Mouse (Mus musculus) hindbrain, embryonic 14.5 days (tissue): ENCODE measurements at regions not wholly inside any gene's neighbourhood (a gene's known extent, or its start where the extent isn't known, plus 50 kb on each side); places are given as distances from the start of the nearest gene placed in this dataset.

ENCODE experiments used
- ATAC-seq: fragments of 200-750 bp; cut with Nextera tagmentation; 2 replicates; pipeline ENCODE4 v1.8.0; 2017; ENCODE audit warnings: moderate number of reproducible peaks, mild to moderate bottlenecking, moderate TSS enrichment, moderate library complexity; ENCODE audit not compliant: low FRiP score
- DNase-seq: peaks from one replicate; pipeline ENCODE4 v3.0.0-alpha.2; 2015; ENCODE audit warnings: low spot score
- H3K27ac ChIP-seq: fragments of 300-500 bp; sonication (generic); 2 replicates; pipeline ENCODE4 v1.5.1; 2014; ENCODE audit warnings: mild to moderate bottlenecking, moderate library complexity
- H3K27me3 ChIP-seq: fragments of 300-500 bp; sonication (generic); 2 replicates; pipeline ENCODE4 v1.6.1; 2014; ENCODE audit warnings: mild to moderate bottlenecking, low read length, mixed read lengths; ENCODE audit not compliant: control insufficient read depth, insufficient read depth
- H3K36me3 ChIP-seq: fragments of 300-500 bp; sonication (generic); replicated peaks from 2 replicates; pipeline ENCODE4 v1.6.1; 2014; ENCODE audit not compliant: control insufficient read depth, insufficient read depth
- H3K4me1 ChIP-seq: fragments of 300-500 bp; sonication (generic); replicated peaks from 2 replicates; pipeline ENCODE4 v1.6.1; 2014; ENCODE audit warnings: antibody characterized with exemption, low read length, mixed read lengths; ENCODE audit not compliant: control insufficient read depth, insufficient read depth
- H3K4me2 ChIP-seq: fragments of 300-500 bp; sonication (generic); replicated peaks from 2 replicates; pipeline ENCODE4 v1.6.1; 2014; ENCODE audit warnings: mild to moderate bottlenecking, moderate library complexity
- H3K4me3 ChIP-seq: fragments of 300-500 bp; sonication (generic); replicated peaks from 2 replicates; pipeline ENCODE4 v1.5.1; 2014; ENCODE audit warnings: mild to moderate bottlenecking, low read length
- H3K9ac ChIP-seq: fragments of 300-500 bp; sonication (generic); 2 replicates; pipeline ENCODE4 v1.6.1; 2014
- H3K9me3 ChIP-seq: fragments of 300-500 bp; sonication (generic); 2 replicates; pipeline ENCODE4 v1.6.1; 2016; ENCODE audit warnings: low read length; ENCODE audit not compliant: control insufficient read depth
- WGBS: fragments of 180-500 bp; shearing (Covaris S2); extraction: QIAGEN DNeasy Blood & Tissue Kit; methylation state at CpG from one replicate; pipeline ENCODE4 v1.1.7; 2014; 5-methylcytosine and 5-hydroxymethylcytosine counted together

- 87% methylated on average over 3 of the region's 3 CpGs for WGBS
Measured at GRCm38 (mm10) chr13:11490766-11491165, 616.0 kb downstream of the Ryr2 start.

GRCm38 (mm10) chr13:11483142-11483541 is 623.6 kb downstream of the Ryr2 start:
- Histone ChIP-seq H3K9me3 (no peaks in the 10 kb centered on the region), H3K4me1 (no peaks in the 10 kb centered on the region), H3K4me2 (no peak overlapping the region), H3K27ac (no peak overlapping the region), H3K4me3 (no peak overlapping the region), H3K9ac (no peak overlapping the region), H3K36me3 (no peaks in the 10 kb centered on the region), H3K27me3 (no peaks in the 10 kb centered on the region)
- no peak for ATAC-seq
- DNase-seq: no peak
- 82% methylated on average over 1 of the region's 1 CpGs for WGBS

More at GRCm38 (mm10) chr13:11490766-11491165, 616.0 kb downstream of the Ryr2 start:
- no peaks in the 10 kb centered on the region for H3K27me3 ChIP-seq
- ATAC-seq (no peak), DNase-seq (no peak)
- no peak overlapping the region for H3K4me3 ChIP-seq
- H3K4me2 ChIP-seq: no peak overlapping the region
- H3K9ac ChIP-seq: no peak overlapping the region
- H3K9me3 ChIP-seq: no peaks in the 10 kb centered on the region
- H3K27ac ChIP-seq: no peak overlapping the region
- no peaks in the 10 kb centered on the region for H3K4me1 ChIP-seq
- no peaks in the 10 kb centered on the region for H3K36me3 ChIP-seq

DNA sequence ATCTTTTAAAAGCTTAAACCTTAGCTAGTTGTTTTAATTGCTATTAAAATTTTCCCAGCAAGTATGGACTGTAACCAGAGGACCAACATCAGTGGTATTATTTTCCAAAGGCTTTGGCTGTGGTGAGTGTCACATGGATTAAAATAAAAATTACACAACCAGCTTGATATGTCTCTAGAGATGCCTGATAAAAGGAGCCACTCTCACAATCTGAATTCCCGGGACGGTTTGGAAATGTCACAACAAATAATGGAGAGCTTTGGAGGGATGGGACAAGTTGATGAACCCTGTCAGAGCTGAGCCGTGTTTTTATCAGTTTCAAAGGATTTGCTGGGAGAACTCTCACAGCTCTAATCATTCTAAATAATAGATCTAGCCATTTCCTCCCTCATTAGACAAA is 624.0 kb downstream of the Ryr2 start:
- Histone ChIP-seq H3K27ac (no peak overlapping the region), H3K4me1 (no peaks in the 10 kb centered on the region), H3K27me3 (no peaks in the 10 kb centered on the region), H3K4me3 (no peak overlapping the region), H3K36me3 (no peaks in the 10 kb centered on the region), H3K4me2 (no peak overlapping the region), H3K9ac (no peak overlapping the region), H3K9me3 (no peaks in the 10 kb centered on the region)
- no peak for DNase-seq
- WGBS: 51% methylated on average over 3 of the region's 3 CpGs
- ATAC-seq: no peak

- Histone ChIP-seq H3K4me2 (no peak overlapping the region), H3K4me3 (no peak overlapping the region), H3K4me1 (no peaks in the 10 kb centered on the region), H3K27me3 (no peaks in the 10 kb centered on the region), H3K36me3 (no peaks in the 10 kb centered on the region), H3K9me3 (no peaks in the 10 kb centered on the region), H3K27ac (no peak overlapping the region), H3K9ac (no peak overlapping the region)
- DNase-seq (no peak), ATAC-seq (no peak)
- 90% methylated on average over 2 of the region's 2 CpGs for WGBS
Measured at GRCm38 (mm10) chr13:11460251-11460650, 646.5 kb downstream of the Ryr2 start.

DNA sequence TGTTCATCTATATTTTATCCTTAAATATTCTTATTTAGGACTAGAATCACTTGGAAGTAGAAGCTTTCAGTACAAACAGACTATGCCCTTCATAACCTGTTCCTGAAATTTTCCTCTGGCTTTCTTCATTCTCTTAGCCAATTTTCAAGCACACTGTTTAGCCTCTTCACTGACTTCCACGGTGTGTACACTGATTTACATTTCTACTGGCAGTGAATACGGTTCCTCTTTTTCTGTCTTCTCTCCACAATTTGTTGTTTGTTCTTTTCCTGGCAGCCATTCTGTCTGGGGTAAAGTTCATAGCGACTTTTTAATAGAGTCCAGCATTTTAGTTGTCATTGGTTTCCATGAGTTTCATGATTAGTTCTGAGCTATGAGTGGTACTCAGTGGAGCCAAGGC is 651.6 kb downstream of the Ryr2 start:
- WGBS: 81% methylated on average over 3 of the region's 3 CpGs
- no peaks in the 10 kb centered on the region for H3K9me3 ChIP-seq
- H3K4me1 ChIP-seq: no peaks in the 10 kb centered on the region
- no peak overlapping the region for H3K9ac ChIP-seq
- DNase-seq (no peak), ATAC-seq (no peak)
- no peak overlapping the region for H3K27ac ChIP-seq
- no peak overlapping the region for H3K4me3 ChIP-seq
- H3K4me2 ChIP-seq: no peak overlapping the region
- no peaks in the 10 kb centered on the region for H3K36me3 ChIP-seq
- H3K27me3 ChIP-seq: no peaks in the 10 kb centered on the region

GRCm38 (mm10) chr13:11452448-11452847 is 654.3 kb downstream of the Ryr2 start:
- Histone ChIP-seq H3K4me3 (no peak overlapping the region), H3K4me1 (no peaks in the 10 kb centered on the region), H3K36me3 (no peaks in the 10 kb centered on the region), H3K9me3 (no peaks in the 10 kb centered on the region), H3K9ac (no peak overlapping the region), H3K27me3 (no peaks in the 10 kb centered on the region), H3K27ac (no peak overlapping the region), H3K4me2 (no peak overlapping the region)
- no peak for ATAC-seq
- DNase-seq: no peak
- WGBS: 85% methylated on average over 2 of the region's 2 CpGs

DNA sequence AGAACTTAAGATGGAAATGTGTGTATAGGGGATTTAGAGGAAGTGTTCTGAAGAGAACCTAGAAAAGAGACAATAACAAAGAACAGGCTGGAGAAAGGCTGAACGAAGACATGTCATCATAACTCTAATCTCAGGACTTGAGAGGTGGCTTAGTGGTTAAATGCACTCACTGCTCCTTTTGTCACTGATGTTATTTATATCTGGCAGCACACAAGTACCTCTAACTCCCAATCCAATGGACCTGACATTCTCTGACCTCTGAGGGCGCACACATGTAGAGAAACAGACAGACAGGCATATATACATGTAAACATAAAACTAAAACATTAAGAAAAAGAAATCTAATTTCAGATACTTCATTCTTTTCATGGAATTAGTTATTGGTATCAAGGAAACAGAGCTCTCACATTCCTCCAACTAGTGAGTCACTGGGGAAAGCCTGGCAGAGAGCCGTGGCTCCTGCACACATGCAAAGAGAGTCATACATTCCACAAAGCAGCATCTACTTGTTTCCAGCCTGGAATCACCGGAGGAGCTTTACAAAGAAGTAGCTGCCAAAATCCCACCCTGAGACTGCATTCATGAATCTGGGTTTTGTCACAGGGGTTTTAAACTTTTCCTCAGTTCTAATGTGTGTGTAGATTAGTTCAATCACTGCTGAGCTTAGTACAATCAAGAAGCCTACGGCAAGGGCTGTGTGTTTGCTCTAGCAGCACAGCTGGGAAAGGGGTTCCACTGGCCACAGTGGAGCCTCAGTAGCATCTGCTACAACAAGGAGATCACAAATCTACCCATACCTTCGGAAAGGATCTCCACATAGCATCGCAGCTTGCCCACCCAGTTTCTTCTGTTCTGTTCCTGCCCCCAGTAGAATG is 674.0 kb downstream of the Ryr2 start:
- Histone ChIP-seq H3K27me3 (no peaks in the 10 kb centered on the region), H3K9me3 (no peaks in the 10 kb centered on the region), H3K4me3 (no peak overlapping the region), H3K36me3 (no peaks in the 10 kb centered on the region), H3K4me2 (no peak overlapping the region), H3K9ac (no peak overlapping the region), H3K27ac (no peak overlapping the region), H3K4me1 (no peaks in the 10 kb centered on the region)
- WGBS: 83% methylated on average over 7 of the region's 7 CpGs
- DNase-seq (no peak), ATAC-seq (no peak)

DNA sequence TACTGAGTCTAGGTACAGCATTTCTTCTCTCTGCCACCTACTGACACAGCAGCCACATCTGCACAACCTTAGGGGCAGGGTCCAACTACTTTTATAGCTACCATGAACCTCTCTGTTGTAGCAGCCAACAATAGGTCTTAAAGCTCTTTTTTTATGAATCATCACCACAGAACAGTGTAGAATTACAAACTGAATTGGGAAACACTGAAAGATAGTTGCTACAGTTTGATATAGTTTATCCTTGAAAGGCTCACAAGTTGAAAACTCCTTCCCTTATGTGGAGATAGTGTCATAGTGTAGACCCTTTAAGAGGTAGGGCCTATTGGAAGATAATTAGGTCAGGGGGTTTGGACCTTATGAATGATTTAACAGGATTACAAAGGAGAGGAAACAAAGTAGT is 679.9 kb downstream of the Ryr2 start:
- Histone ChIP-seq H3K9ac (no peak overlapping the region), H3K9me3 (no peaks in the 10 kb centered on the region), H3K4me2 (no peak overlapping the region), H3K4me3 (no peak overlapping the region), H3K27ac (no peak overlapping the region), H3K36me3 (no peaks in the 10 kb centered on the region), H3K4me1 (no peaks in the 10 kb centered on the region), H3K27me3 (no peaks in the 10 kb centered on the region)
- ATAC-seq: no peak
- DNase-seq: no peak

DNA sequence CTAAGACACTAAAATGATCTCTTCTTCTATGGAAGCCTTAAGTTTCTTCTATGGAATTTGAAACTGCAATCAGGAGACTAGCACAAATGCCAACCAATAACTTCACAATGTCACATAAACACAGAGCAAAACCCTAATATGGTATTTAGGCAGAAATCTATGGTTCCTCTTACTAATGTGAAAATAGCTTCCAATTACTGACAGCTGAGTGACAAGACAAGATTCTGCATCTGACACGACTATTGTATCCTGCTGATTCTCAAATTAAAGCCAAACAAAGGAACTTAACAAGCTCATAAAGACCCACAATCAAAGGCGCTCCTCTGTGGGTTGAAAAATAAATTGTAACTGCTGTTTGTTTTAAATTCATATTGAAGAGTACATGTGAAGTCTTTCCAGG is 714.7 kb downstream of the Ryr2 start:
- H3K27me3 ChIP-seq: no peaks in the 10 kb centered on the region
- ATAC-seq: no peak
- H3K4me2 ChIP-seq: no peak overlapping the region
- H3K9me3 ChIP-seq: no peaks in the 10 kb centered on the region
- no peaks in the 10 kb centered on the region for H3K4me1 ChIP-seq
- WGBS: 38% methylated on average over 2 of the region's 2 CpGs
- no peak overlapping the region for H3K4me3 ChIP-seq
- no peak overlapping the region for H3K27ac ChIP-seq
- H3K36me3 ChIP-seq: no peaks in the 10 kb centered on the region
- no peak overlapping the region for H3K9ac ChIP-seq
- no peak for DNase-seq

- Histone ChIP-seq H3K9me3 (peaks cover 7% of the 10 kb centered on the region; the same call in 1 of the 2 replicates), H3K36me3 (no peaks in the 10 kb centered on the region), H3K4me2 (no peak overlapping the region), H3K4me3 (no peak overlapping the region), H3K27me3 (no peaks in the 10 kb centered on the region), H3K27ac (no peak overlapping the region), H3K4me1 (no peaks in the 10 kb centered on the region), H3K9ac (no peak overlapping the region)
- ATAC-seq (no peak), DNase-seq (no peak)
Measured at GRCm38 (mm10) chr13:11375452-11375851, 731.3 kb downstream of the Ryr2 start.
